Mouse (Mus musculus) forelimb bud, embryonic 11.5 days (tissue): ENCODE measurements around the gene Arl6ip6.
A peak's percentile ranks its signal among the peaks of the same experiment; 100 is the strongest.

Source experiments
- DNase-seq: peaks from one replicate; pipeline ENCODE4 v3.0.0-alpha.2; 2012; ENCODE audit warnings: low read depth, low spot score

The Arl6ip6 gene

DNA sequence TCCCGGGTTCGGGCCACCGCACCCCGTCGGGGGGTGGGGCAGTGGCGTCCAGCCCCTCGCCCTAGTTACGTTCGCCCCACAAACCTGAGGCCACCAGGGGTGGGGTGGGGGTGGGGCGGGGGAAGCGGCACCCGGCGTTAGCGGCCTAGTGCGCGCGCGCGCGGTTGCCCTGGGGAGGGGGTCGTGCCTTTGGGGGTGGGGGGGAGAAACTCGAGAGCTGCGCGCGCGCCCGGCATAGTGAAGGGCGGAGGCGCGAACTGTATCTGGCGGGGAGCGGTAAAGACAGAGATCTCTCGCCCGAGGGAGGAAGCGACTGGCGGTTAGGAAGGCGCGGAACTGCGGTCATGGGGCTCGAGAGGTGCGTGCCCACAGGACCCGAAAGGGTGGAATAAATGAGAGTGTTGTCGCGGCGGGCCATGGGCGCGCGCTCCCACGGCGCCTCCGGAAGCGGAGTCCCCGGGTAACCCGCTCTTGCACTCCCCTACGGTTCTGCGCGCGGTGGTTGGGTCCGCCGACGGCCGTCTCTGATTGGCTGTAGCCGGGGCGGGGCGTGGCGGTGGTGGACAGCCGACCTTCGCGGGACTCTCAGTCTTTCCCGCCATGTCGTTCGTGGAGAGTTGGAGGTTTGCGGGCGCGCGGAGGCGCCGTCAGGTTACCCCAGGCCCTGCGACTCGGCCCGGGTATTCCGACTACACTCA lies at the start of gene Arl6ip6:
Gene Arl6ip6 (plus strand): TSS at position 204 of the 698 bp plus-strand sequence.
- peak; percentile 91 for DNase-seq

DNA sequence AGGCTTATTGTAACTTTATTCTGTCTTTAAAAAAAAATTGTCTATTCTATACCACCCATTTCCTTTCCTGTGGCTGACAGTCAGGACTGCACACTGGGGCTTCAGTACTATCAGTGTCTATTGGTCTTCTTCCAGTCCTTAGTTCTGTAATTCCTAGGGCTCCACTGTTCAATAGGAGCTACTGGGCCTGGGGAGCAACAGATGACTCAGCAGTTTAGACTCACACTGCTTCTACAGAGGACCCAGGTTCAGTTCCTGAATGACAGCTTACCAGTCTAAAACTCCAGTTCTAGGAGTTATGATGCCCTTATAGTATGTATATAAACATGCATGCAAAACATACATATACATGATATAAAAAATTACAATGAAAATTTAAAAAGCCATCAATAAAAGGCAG lies 44.7 kb upstream of the Arl6ip6 start:
- no peak for DNase-seq

DNA sequence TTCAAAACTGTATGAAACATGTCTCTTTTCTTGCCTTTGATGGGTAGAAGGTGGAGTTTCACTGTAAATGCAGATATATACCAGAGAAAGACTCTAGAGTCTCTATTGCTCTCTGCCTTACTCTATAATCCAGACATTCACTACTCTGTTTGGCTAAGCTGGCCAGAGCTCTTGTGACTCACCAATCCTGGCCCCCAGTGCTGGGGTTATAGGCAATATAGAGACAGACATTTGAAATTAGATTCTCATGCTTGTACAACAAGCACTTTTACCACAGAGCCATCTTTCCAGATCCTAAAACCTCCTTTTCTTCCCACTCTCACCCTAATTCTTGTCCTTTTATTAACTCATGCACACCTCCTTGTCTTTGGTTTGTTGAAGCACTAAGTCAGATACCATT lies 17.6 kb upstream of the Arl6ip6 start:
- no peak for DNase-seq

- no peak for DNase-seq
Observed at GRCm38 (mm10) chr2:53178966-53179365, 12.6 kb upstream of the Arl6ip6 start.

- DNase-seq, result no peak
Observed at GRCm38 (mm10) chr2:53179876-53180275, 11.7 kb upstream of the Arl6ip6 start.

- peak; percentile 23 for DNase-seq
Observed at GRCm38 (mm10) chr2:53189811-53190210, 1.7 kb upstream of the Arl6ip6 start.

DNA sequence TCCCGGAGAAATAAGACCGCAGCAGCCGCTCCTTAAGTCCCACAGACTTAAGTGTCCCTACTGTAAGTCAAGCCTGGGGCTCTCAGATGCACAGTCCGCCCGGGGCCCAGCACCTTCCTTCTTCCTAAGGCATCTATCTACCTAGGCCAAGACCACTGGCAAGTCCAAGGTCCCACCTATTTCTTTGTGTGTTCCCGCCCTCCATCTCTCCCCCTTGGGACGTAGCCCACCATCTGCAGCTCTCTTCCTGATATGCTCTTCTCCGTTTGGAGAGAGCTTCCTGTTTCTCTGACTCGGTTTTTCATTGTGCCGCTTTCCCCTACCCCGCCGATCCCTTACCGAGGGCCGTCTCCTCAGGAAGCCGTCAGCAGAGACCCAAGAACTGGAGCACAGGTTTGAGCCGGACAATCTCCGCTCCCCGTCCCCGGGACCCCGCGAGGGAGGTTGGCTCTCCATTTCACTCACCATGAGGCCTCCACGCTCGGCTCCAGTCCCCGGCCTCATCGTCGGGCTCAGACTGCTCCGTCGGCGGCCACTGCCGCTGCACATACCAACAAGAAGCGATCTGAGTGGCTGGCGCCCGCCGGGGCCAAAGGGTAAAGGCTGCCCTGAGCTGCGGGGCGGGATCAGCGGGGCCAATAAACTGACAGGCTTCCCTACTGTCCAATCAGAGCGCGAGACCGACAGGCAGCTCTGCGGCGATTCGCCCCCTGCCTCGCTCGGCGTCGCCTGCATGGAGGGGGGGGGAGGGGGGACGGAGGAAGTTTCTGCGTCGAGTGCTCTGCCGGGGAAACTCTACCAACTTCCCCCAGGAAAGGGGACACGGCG lies 628 bp upstream of the Arl6ip6 start, which contains the start of gene Prpf40a:
Gene Prpf40a (minus strand): TSS at position 601 of the 828 bp plus-strand sequence.
- peak; percentile 99 for DNase-seq

DNA sequence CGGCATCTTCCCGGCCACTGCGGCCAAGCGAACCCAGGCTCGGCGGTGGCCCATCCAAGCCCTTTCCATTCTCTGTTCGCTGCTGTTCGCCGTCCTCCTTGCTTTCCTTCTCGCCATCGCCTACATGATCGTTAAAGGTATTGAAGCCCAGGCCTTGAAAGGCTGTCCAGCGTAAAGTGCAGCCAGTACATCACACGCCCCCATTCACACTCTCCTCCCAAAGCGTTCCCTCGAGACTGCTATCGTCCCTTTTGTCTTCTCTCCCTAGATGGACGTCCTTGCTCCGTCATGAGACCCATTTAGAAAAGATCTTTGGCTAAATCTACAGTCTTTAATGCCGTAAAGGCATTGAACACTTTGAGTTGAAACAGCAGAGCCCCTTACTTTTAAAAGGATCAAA lies 860 bp downstream of the Arl6ip6 start:
- DNase-seq, result peak; percentile 26

- DNase-seq, result no peak
Observed at GRCm38 (mm10) chr2:53196431-53196830, 4.9 kb downstream of the Arl6ip6 start.

- no peak for DNase-seq
Observed at GRCm38 (mm10) chr2:53199203-53199602, 7.7 kb downstream of the Arl6ip6 start.

GRCm38 (mm10) chr2:53200164-53200885 lies 8.8 kb downstream of the Arl6ip6 start:
- no peak for DNase-seq

GRCm38 (mm10) chr2:53204373-53205274 lies 13.1 kb downstream of the Arl6ip6 start:
- no peak for DNase-seq

DNA sequence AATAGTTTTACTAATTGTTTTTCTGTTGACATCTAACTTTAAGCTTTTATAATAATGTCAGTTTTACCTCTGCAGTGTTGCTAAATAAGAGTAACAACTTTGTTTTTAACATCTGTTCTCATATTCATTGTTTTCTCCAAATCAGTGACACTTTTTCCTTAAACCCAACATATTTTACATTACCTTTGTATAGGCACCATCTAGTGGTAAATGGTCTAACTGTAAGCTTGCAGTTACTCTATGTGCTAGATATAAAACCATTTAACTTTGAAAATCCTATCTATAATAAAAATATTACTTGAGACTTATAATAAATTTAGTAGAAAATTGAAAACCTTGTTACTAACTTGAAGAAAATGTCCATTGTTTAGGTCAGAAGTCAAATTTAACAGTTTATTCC lies 15.2 kb downstream of the Arl6ip6 start:
- DNase-seq, result no peak

- no peak for DNase-seq
Observed at GRCm38 (mm10) chr2:53213493-53213892, 22.0 kb downstream of the Arl6ip6 start.

DNA sequence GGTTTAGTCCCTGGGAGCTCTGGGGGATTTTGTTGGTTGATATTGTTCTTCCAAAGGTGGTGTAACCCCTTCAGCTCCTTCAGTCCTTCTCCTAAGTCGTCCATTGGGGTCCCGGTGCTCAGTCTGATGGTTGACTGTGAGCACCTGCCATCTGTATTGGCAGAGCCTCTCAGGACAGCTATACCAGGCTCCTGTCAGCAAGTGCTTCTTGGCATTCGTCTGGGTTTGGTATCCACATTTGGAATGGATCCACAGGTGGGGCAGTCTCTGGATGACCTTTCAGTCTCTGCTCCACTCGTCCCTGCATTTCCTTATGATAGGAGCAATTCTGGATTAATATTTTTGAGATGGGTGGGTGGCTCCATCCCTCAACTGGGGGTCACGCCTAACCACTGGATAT lies 30.7 kb downstream of the Arl6ip6 start:
- no peak for DNase-seq

DNA sequence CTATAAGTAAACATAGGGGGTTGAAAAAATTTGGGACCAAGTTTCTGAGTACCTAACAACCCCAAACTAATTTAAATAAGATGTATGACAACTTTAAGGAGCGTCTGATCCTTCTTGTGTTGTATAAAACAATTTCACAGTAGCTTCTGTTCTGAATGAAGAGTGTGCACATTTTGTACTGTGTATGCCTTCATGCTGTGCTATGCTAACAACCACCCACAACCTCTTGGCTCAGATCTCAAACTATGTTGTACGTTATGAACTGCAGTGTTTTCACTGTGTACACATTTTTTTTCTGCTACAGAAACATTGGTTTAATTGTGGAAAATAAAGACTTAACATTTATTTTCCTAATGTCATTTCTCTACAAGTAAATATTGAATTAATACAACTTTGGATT lies 65.5 kb downstream of the Arl6ip6 start:
- DNase-seq, result no peak
